Mouse (Mus musculus): ENCODE measurements around the gene Tmem116. TPM values are rescaled to one million over a fixed set of nuclear protein-coding genes. Genes with fewer than 3 reads are reported as not detected.

The Tmem116 gene
- polyA plus RNA-seq, 1 experiment, result 5.0 TPM

- H3K27me3 ChIP-seq (ENCODE audit: control insufficient read depth, insufficient read depth, low read length), result no peaks in the 10 kb centered on the region
- WGBS, result 91% methylated on average over 7 of the region's 7 CpGs
- no peak overlapping the region for H3K27ac ChIP-seq (ENCODE audit: control insufficient read depth, insufficient read depth, low read length)
- TF ChIP-seq CTCF (IDR thresholded peaks at IDR 0.05; ENCODE audit: borderline replicate concordance, control insufficient read depth, extremely low read depth, insufficient read depth, low read length, poor library complexity) (no peak), POLR2A (IDR thresholded peaks at IDR 0.05; ENCODE audit: control insufficient read depth, extremely low read depth, insufficient read depth, low read length, poor library complexity) (no peak)
- H3K4me3 ChIP-seq (ENCODE audit: control insufficient read depth, insufficient read depth, low read length), result no peak overlapping the region
- DNase-seq, result no peak
- peaks cover 7% of the 10 kb centered on the region for H3K4me1 ChIP-seq (replicated peaks; ENCODE audit: control insufficient read depth, insufficient read depth, low read length)
- no peaks in the 10 kb centered on the region for H3K36me3 ChIP-seq (ENCODE audit: control insufficient read depth, insufficient read depth, low read length)
Measured at GRCm38 (mm10) chr5:121549196-121549595, 97.5 kb downstream of the Tmem116 start.

DNA sequence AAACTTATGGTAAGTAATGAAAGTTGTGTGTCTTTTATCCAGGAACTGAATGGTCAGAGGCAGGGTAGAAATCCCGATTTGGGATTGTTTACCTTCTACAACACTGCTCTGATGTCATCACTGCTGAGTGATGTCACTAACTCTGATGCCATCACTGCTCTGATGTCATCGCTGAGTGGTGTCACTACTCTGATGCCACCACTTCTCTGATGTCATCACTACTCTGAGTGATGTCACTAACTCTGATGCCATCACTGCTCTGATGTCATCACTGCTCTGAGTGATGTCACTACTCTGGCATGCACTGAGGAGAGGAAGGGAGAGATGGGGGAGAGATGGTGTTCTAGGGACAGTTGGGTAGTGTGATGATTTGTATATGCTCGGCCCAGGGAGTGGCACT, 110.7 kb downstream of the Tmem116 start:
- no peak for DNase-seq
- H3K36me3 ChIP-seq (ENCODE audit: control insufficient read depth, insufficient read depth, low read length), result no peaks in the 10 kb centered on the region
- TF ChIP-seq CTCF (IDR thresholded peaks at IDR 0.05; ENCODE audit: borderline replicate concordance, control insufficient read depth, extremely low read depth, insufficient read depth, low read length, poor library complexity) (no peak), POLR2A (IDR thresholded peaks at IDR 0.05; ENCODE audit: control insufficient read depth, extremely low read depth, insufficient read depth, low read length, poor library complexity) (no peak)
- no peaks in the 10 kb centered on the region for H3K27me3 ChIP-seq (ENCODE audit: control insufficient read depth, insufficient read depth, low read length)
- H3K4me3 ChIP-seq (ENCODE audit: control insufficient read depth, insufficient read depth, low read length), result no peak overlapping the region
- H3K4me1 ChIP-seq (replicated peaks; ENCODE audit: control insufficient read depth, insufficient read depth, low read length), result peaks cover 8% of the 10 kb centered on the region
- no peak overlapping the region for H3K27ac ChIP-seq (ENCODE audit: control insufficient read depth, insufficient read depth, low read length)
- 92% methylated on average over 3 of the region's 3 CpGs for WGBS

DNA sequence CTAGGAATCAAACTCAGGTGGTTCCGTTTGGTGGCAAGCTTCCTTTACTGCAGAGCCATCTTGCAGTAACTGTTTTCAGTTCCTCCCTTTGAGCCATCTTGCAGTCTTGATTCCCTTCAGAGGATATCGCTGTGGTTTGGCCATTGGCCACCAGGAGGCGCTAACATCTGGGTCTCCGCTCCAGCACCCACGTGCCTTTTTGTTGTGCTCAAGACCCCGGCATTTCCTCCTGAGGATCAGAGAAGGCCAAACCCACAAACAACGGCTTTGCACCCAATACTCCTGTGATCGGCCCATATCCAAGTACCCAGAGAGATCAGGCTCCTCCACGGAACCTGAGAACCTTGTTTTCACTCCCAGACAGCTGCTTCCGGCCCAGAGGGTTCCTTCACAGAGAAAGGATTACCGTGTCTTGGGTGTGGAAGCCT, 112.8 kb downstream of the Tmem116 start:
- Histone ChIP-seq H3K36me3 (ENCODE audit: control insufficient read depth, insufficient read depth, low read length) (no peaks in the 10 kb centered on the region), H3K4me1 (replicated peaks; ENCODE audit: control insufficient read depth, insufficient read depth, low read length) (peaks cover 8% of the 10 kb centered on the region), H3K27ac (ENCODE audit: control insufficient read depth, insufficient read depth, low read length) (peak overlapping the region; percentile 68; the same call in 1 of the 2 replicates), H3K27me3 (ENCODE audit: control insufficient read depth, insufficient read depth, low read length) (no peaks in the 10 kb centered on the region), H3K4me3 (ENCODE audit: control insufficient read depth, insufficient read depth, low read length) (peak overlapping the region; percentile 44)
- peak; percentile 92 for DNase-seq
- TF ChIP-seq CTCF (IDR thresholded peaks at IDR 0.05; ENCODE audit: borderline replicate concordance, control insufficient read depth, extremely low read depth, insufficient read depth, low read length, poor library complexity) (peak; percentile 95), POLR2A (IDR thresholded peaks at IDR 0.05; ENCODE audit: control insufficient read depth, extremely low read depth, insufficient read depth, low read length, poor library complexity) (no peak)
- 4% methylated on average over 11 of the region's 11 CpGs for WGBS

- Histone ChIP-seq H3K27me3 (ENCODE audit: control insufficient read depth, insufficient read depth, low read length) (no peaks in the 10 kb centered on the region), H3K36me3 (ENCODE audit: control insufficient read depth, insufficient read depth, low read length) (no peaks in the 10 kb centered on the region), H3K4me1 (replicated peaks; ENCODE audit: control insufficient read depth, insufficient read depth, low read length) (peaks cover 8% of the 10 kb centered on the region), H3K27ac (ENCODE audit: control insufficient read depth, insufficient read depth, low read length) (no peak overlapping the region), H3K4me3 (ENCODE audit: control insufficient read depth, insufficient read depth, low read length) (no peak overlapping the region)
- no peak for TF ChIP-seq CTCF (IDR thresholded peaks at IDR 0.05; ENCODE audit: borderline replicate concordance, control insufficient read depth, extremely low read depth, insufficient read depth, low read length, poor library complexity)
- no peak for TF ChIP-seq POLR2A (IDR thresholded peaks at IDR 0.05; ENCODE audit: control insufficient read depth, extremely low read depth, insufficient read depth, low read length, poor library complexity)
- no peak for DNase-seq
- 95% methylated on average over 16 of the region's 16 CpGs for WGBS
Measured at GRCm38 (mm10) chr5:121566035-121566681, 114.5 kb downstream of the Tmem116 start.

DNA sequence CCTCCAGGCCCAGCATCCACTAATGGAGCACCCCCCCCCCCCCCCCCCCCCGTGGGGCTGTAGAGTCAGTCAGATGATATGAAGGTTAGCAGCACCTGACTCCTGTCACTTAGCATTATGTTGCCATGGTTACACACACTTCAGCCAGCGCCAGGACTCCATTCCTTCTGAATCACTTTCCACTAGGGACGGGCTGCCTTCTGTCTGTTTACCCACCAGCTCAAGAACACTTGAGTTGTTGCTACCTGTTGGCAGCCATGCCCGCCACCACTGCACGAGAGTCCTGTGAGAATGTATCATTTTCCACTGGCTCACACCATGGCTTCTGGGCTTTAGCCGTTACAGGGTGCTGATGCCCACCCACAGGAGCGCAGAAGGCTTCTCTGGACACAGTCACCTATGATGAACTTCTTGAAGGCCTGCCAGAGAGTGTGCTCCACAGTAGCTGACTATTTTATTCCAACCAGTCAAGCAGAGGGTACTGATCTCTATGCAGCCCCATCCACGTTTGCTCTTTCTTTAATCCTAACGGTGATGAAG, 118.3 kb downstream of the Tmem116 start:
- Histone ChIP-seq H3K36me3 (ENCODE audit: control insufficient read depth, insufficient read depth, low read length) (no peaks in the 10 kb centered on the region), H3K4me3 (ENCODE audit: control insufficient read depth, insufficient read depth, low read length) (no peak overlapping the region), H3K4me1 (replicated peaks; ENCODE audit: control insufficient read depth, insufficient read depth, low read length) (peaks cover 14% of the 10 kb centered on the region), H3K27me3 (ENCODE audit: control insufficient read depth, insufficient read depth, low read length) (no peaks in the 10 kb centered on the region), H3K27ac (ENCODE audit: control insufficient read depth, insufficient read depth, low read length) (no peak overlapping the region)
- no peak for TF ChIP-seq POLR2A (IDR thresholded peaks at IDR 0.05; ENCODE audit: control insufficient read depth, extremely low read depth, insufficient read depth, low read length, poor library complexity)
- no peak for TF ChIP-seq CTCF (IDR thresholded peaks at IDR 0.05; ENCODE audit: borderline replicate concordance, control insufficient read depth, extremely low read depth, insufficient read depth, low read length, poor library complexity)
- WGBS, result 94% methylated on average over 9 of the region's 9 CpGs
- DNase-seq, result no peak

GRCm38 (mm10) chr5:121570787-121571186, 119.1 kb downstream of the Tmem116 start:
- TF ChIP-seq POLR2A (IDR thresholded peaks at IDR 0.05; ENCODE audit: control insufficient read depth, extremely low read depth, insufficient read depth, low read length, poor library complexity) (no peak), CTCF (IDR thresholded peaks at IDR 0.05; ENCODE audit: borderline replicate concordance, control insufficient read depth, extremely low read depth, insufficient read depth, low read length, poor library complexity) (no peak)
- Histone ChIP-seq H3K27me3 (ENCODE audit: control insufficient read depth, insufficient read depth, low read length) (no peaks in the 10 kb centered on the region), H3K4me1 (replicated peaks; ENCODE audit: control insufficient read depth, insufficient read depth, low read length) (peaks cover 12% of the 10 kb centered on the region), H3K36me3 (ENCODE audit: control insufficient read depth, insufficient read depth, low read length) (no peaks in the 10 kb centered on the region), H3K4me3 (ENCODE audit: control insufficient read depth, insufficient read depth, low read length) (no peak overlapping the region), H3K27ac (ENCODE audit: control insufficient read depth, insufficient read depth, low read length) (no peak overlapping the region)
- 86% methylated on average over 1 of the region's 1 CpGs for WGBS
- DNase-seq, result no peak

Other genes with a start within 250 kb of the Tmem116 start
- 391 and 394 TPM in 2 replicates for gene Rpl6, start 247.4 kb upstream of the Tmem116 start, polyA plus RNA-seq (2012; rRNA removed)
- gene Hectd4, start 231.7 kb upstream of the Tmem116 start, polyA plus RNA-seq (2012; rRNA removed), result 61.5 and 67.5 TPM in 2 replicates
- 95.3 and 117 TPM in 2 replicates for gene Trafd1, start 66.3 kb upstream of the Tmem116 start, polyA plus RNA-seq (2012; rRNA removed)
- 14.4 and 15.3 TPM in 2 replicates for gene Naa25, start 54.0 kb upstream of the Tmem116 start, polyA plus RNA-seq (2012; rRNA removed)
- 45.1 and 52.7 TPM in 2 replicates for gene Erp29, start 613 bp downstream of the Tmem116 start, polyA plus RNA-seq (2012; rRNA removed)
- gene Adam1b, start 51.5 kb downstream of the Tmem116 start, polyA plus RNA-seq (2012; rRNA removed), result not detected in 2 replicates
- gene Adam1a, start 93.6 kb downstream of the Tmem116 start, polyA plus RNA-seq (2012; rRNA removed), result 4.0 and 6.8 TPM in 2 replicates
- not detected in 2 replicates for gene Gm42878, start 93.6 kb downstream of the Tmem116 start, polyA plus RNA-seq (2012; rRNA removed)
- 38.7 and 49.3 TPM in 2 replicates for gene Mapkapk5, start 94.0 kb downstream of the Tmem116 start, polyA plus RNA-seq (2012; rRNA removed)
- 203 and 217 TPM in 2 replicates for gene Aldh2, start 141.9 kb downstream of the Tmem116 start, polyA plus RNA-seq (2012; rRNA removed)
- 3.9 and 8.8 TPM in 2 replicates for gene Acad12, start 167.0 kb downstream of the Tmem116 start, polyA plus RNA-seq (2012; rRNA removed)
- gene Acad10, start 208.6 kb downstream of the Tmem116 start, polyA plus RNA-seq (2012; rRNA removed), result 7.2 and 8.2 TPM in 2 replicates
- 38.7 and 46.9 TPM in 2 replicates for gene Brap, start 208.7 kb downstream of the Tmem116 start, polyA plus RNA-seq (2012; rRNA removed)

Measured in thymus, adult 2 months (tissue).